17 mouse cellular contexts compared by ENCODE assay signal in the genomic region with DNA sequence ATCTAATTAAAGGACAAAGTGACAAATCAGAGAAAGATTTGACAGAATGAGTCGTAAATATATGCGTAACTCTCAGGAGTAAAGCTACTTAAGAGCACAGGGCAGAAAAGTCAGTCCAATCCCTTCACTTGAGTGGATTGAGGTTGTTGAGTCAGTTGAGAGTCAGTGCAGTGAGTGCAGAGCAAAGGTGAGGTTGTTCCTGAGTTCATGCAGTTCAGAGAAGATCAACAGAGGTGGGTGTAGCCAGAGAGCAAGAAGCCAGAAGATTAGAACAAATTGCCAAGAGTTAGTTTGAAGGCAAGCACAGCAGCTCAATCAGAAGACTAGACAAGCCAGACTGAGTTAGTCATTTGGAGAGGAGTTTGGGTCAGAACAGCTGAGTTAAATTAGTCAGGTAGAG.
"Had no signal": no experiment of that assay in that cellular context is flagged by ENCODE, and none has a peak within 500 bp of the region (broad histone marks: within the 10 kb centered on the region; RNA-seq: fewer than 3 reads in every experiment).

No protein-coding gene starts in this region.

- H3K36me3 ChIP-seq: lung, embryonic 15.5 days; midbrain, embryonic 13.5 days; midbrain, embryonic 15.5 days; neural tube, embryonic 12.5 days; stomach, embryonic 15.5 days had no signal

- ATAC-seq: lung, postnatal 0 days; midbrain, embryonic 13.5 days; midbrain, embryonic 15.5 days had no signal

- H3K4me2 ChIP-seq: lung, embryonic 15.5 days; midbrain, embryonic 11.5 days; midbrain, embryonic 13.5 days; midbrain, embryonic 15.5 days; neural tube, embryonic 12.5 days; stomach, embryonic 15.5 days had no signal

- H3K27me3 ChIP-seq: lung, embryonic 15.5 days; megakaryocyte, embryonic 14.5 days; midbrain, embryonic 13.5 days; midbrain, embryonic 15.5 days; neural tube, embryonic 12.5 days; stomach, embryonic 15.5 days had no signal

- DNase-seq: lung, adult 2 months; lung, postnatal 14 days; lung, postnatal 36 days; right cerebral cortex, postnatal 14 days; thymus, adult 2 months; thymus, postnatal 25 days; thymus, postnatal 4 days had no signal

- H3K4me1 ChIP-seq: lung, embryonic 15.5 days; megakaryocyte, embryonic 14.5 days; midbrain, embryonic 13.5 days; midbrain, embryonic 15.5 days; neural tube, embryonic 12.5 days; stomach, embryonic 15.5 days had no signal

- H3K9ac ChIP-seq: lung, embryonic 15.5 days; midbrain, embryonic 13.5 days; midbrain, embryonic 15.5 days; neural tube, embryonic 12.5 days; stomach, embryonic 15.5 days had no signal

- H3K4me3 ChIP-seq: lung, embryonic 15.5 days; megakaryocyte, embryonic 14.5 days; midbrain, embryonic 13.5 days; midbrain, embryonic 15.5 days; neural tube, embryonic 12.5 days; stomach, embryonic 15.5 days had no signal

- H3K9me3 ChIP-seq: lung, embryonic 15.5 days; megakaryocyte, embryonic 14.5 days; midbrain, embryonic 13.5 days; midbrain, embryonic 15.5 days; neural tube, embryonic 12.5 days; stomach, embryonic 15.5 days had no signal

- H3K27ac ChIP-seq: lung, embryonic 15.5 days; macrophage; midbrain, embryonic 13.5 days; midbrain, embryonic 15.5 days; neural tube, embryonic 12.5 days; stomach, embryonic 15.5 days; stomach, postnatal 0 days had no signal
